Mouse (Mus musculus): ENCODE results near the gene 1700056E22Rik.

The 1700056E22Rik gene

GRCm38 (mm10) chr1:184051824-184052223 lies 17.7 kb upstream of the 1700056E22Rik start:
- DNase-seq (ENCODE audit: low spot score in 2 of 2) = no peak

GRCm38 (mm10) chr1:184051286-184051685 lies 17.2 kb upstream of the 1700056E22Rik start:
- DNase-seq (ENCODE audit: low spot score in 2 of 2) = no peak

GRCm38 (mm10) chr1:184048675-184049418 lies 14.7 kb upstream of the 1700056E22Rik start:
- DNase-seq (ENCODE audit: low spot score in 2 of 2) = no peak

GRCm38 (mm10) chr1:184047818-184048217 lies 13.7 kb upstream of the 1700056E22Rik start:
- no peak for DNase-seq (ENCODE audit: low spot score in 2 of 2)

- no peak for DNase-seq (ENCODE audit: low spot score in 2 of 2)
Observed at GRCm38 (mm10) chr1:184046070-184046677, 12.1 kb upstream of the 1700056E22Rik start.

GRCm38 (mm10) chr1:184043391-184043790 lies 9.3 kb upstream of the 1700056E22Rik start:
- DNase-seq (ENCODE audit: low spot score in 2 of 2) = no peak

- DNase-seq (ENCODE audit: low spot score in 2 of 2) = no peak
Observed at GRCm38 (mm10) chr1:184042745-184043144, 8.6 kb upstream of the 1700056E22Rik start.

- DNase-seq (ENCODE audit: low spot score in 2 of 2) = no peak
Observed at GRCm38 (mm10) chr1:184041778-184042573, 7.9 kb upstream of the 1700056E22Rik start.

- no peak for DNase-seq (ENCODE audit: low spot score in 2 of 2)
Observed at GRCm38 (mm10) chr1:184040906-184041305, 6.8 kb upstream of the 1700056E22Rik start.

- DNase-seq (ENCODE audit: low spot score in 2 of 2) = no peak
Observed at GRCm38 (mm10) chr1:184040181-184040580, 6.1 kb upstream of the 1700056E22Rik start.

- no peak for DNase-seq (ENCODE audit: low spot score in 2 of 2)
Observed at GRCm38 (mm10) chr1:184039301-184039700, 5.2 kb upstream of the 1700056E22Rik start.

GRCm38 (mm10) chr1:184037802-184038201 lies 3.7 kb upstream of the 1700056E22Rik start:
- no peak for DNase-seq (ENCODE audit: low spot score in 2 of 2)

- DNase-seq (ENCODE audit: low spot score in 2 of 2) = no peak
Observed at GRCm38 (mm10) chr1:184035346-184035903, 1.3 kb upstream of the 1700056E22Rik start.

GRCm38 (mm10) chr1:184034741-184035181 lies 660 bp upstream of the 1700056E22Rik start:
- peak in 1 of 2 experiments; percentile 14 for DNase-seq (ENCODE audit: low spot score in 2 of 2)

- DNase-seq (ENCODE audit: low spot score in 2 of 2) = peak; percentile 31 to 49
Observed at GRCm38 (mm10) chr1:184033390-184034010, 601 bp downstream of the 1700056E22Rik start.

- no peak for DNase-seq (ENCODE audit: low spot score in 2 of 2)
Observed at GRCm38 (mm10) chr1:184032682-184033389, 1.3 kb downstream of the 1700056E22Rik start.

- no peak for DNase-seq (ENCODE audit: low spot score in 2 of 2)
Observed at GRCm38 (mm10) chr1:184030070-184030802, 3.9 kb downstream of the 1700056E22Rik start.

- DNase-seq (ENCODE audit: low spot score in 2 of 2) = no peak
Observed at GRCm38 (mm10) chr1:184027039-184027438, 7.1 kb downstream of the 1700056E22Rik start.

GRCm38 (mm10) chr1:184025079-184025478 lies 9.0 kb downstream of the 1700056E22Rik start:
- no peak for DNase-seq (ENCODE audit: low spot score in 2 of 2)

GRCm38 (mm10) chr1:184024631-184025030 lies 9.5 kb downstream of the 1700056E22Rik start:
- DNase-seq (ENCODE audit: low spot score in 2 of 2) = no peak

Measured in frontal cortex, postnatal 10 days (tissue).